Mouse (Mus musculus) midbrain, embryonic 16.5 days (tissue): ENCODE measurements around the gene Myct1. TPM values are rescaled to one million over a fixed set of nuclear protein-coding genes. Genes with fewer than 3 reads are reported as not detected.

ENCODE experiments used
- ATAC-seq: fragments of 200-750 bp; cut with Nextera tagmentation; 2 replicates; pipeline ENCODE4 v1.8.0; 2017; ENCODE audit warnings: moderate TSS enrichment
- H3K27ac ChIP-seq: fragments of 300-500 bp; sonication (generic); 2 replicates; pipeline ENCODE4 v1.5.1; 2014; ENCODE audit warnings: mild to moderate bottlenecking, low read length, mixed read lengths
- H3K27me3 ChIP-seq: fragments of 300-500 bp; sonication (generic); 2 replicates; pipeline ENCODE4 v1.6.1; 2014; ENCODE audit warnings: low read depth, low read length, mixed read lengths; ENCODE audit not compliant: control insufficient read depth, insufficient read depth
- H3K36me3 ChIP-seq: fragments of 300-500 bp; sonication (generic); 2 replicates; pipeline ENCODE4 v1.6.1; 2014; ENCODE audit warnings: mild to moderate bottlenecking, low read length, moderate library complexity, mixed read lengths; ENCODE audit not compliant: control insufficient read depth, insufficient read depth
- H3K4me1 ChIP-seq: fragments of 300-500 bp; sonication (generic); 2 replicates; pipeline ENCODE4 v1.6.1; 2014; ENCODE audit warnings: mild to moderate bottlenecking, low read length, mixed read lengths; ENCODE audit not compliant: control insufficient read depth, insufficient read depth
- H3K4me2 ChIP-seq: fragments of 300-500 bp; sonication (generic); 2 replicates; pipeline ENCODE4 v1.6.1; 2014; ENCODE audit warnings: mild to moderate bottlenecking, low read length, mixed read lengths
- H3K4me3 ChIP-seq: fragments of 300-500 bp; sonication (generic); 2 replicates; pipeline ENCODE4 v1.5.1; 2014; ENCODE audit warnings: low read depth, mild to moderate bottlenecking, low read length, moderate library complexity, mixed read lengths
- H3K9ac ChIP-seq: fragments of 300-500 bp; sonication (generic); 2 replicates; pipeline ENCODE4 v1.6.1; 2014; ENCODE audit warnings: low read depth, low read length, mixed read lengths
- H3K9me3 ChIP-seq: fragments of 300-500 bp; sonication (generic); replicated peaks from 2 replicates; pipeline ENCODE4 v1.6.1; 2014; ENCODE audit warnings: mild to moderate bottlenecking, low read length, mixed read lengths; ENCODE audit not compliant: control insufficient read depth, poor library complexity, severe bottlenecking
- WGBS: fragments of 180-500 bp; shearing (Covaris S2); extraction: QIAGEN DNeasy Blood & Tissue Kit; methylation state at CpG from one replicate; pipeline ENCODE4 v1.1.7; 2014; 5-methylcytosine and 5-hydroxymethylcytosine counted together
- polyA plus RNA-seq: library from polyadenylated mRNA; unstranded; fragments of >200 nt; fragmentation: Nextera tagmentation; extraction: Ambion mirVana; gene quantifications from 2 replicates; pipeline ENCODE4 v1.2.1, GENCODE M21; 2015

Myct1 gene
- 0.73 and 0.93 TPM in 2 replicates for polyA plus RNA-seq

GRCm38 (mm10) chr10:5593464-5593863 lies at the start of gene Myct1:
Myct1 (plus strand) TSS chr10:5593775.
- 62% methylated on average over 5 of the region's 5 CpGs for WGBS
- H3K9me3 ChIP-seq: no peaks in the 10 kb centered on the region
- H3K9ac ChIP-seq: no peak within 1 kb of the TSS
- H3K36me3 ChIP-seq: no peaks in the 10 kb centered on the region
- no peak for ATAC-seq
- no peak within 1 kb of the TSS for H3K4me3 ChIP-seq
- H3K4me2 ChIP-seq: no peak within 1 kb of the TSS
- H3K27ac ChIP-seq: no peak within 1 kb of the TSS
- no peaks in the 10 kb centered on the region for H3K27me3 ChIP-seq
- no peaks in the 10 kb centered on the region for H3K4me1 ChIP-seq

- H3K9ac ChIP-seq: no peak overlapping the region
- no peak for ATAC-seq
- WGBS: 95% methylated on average over 5 of the region's 5 CpGs
- H3K4me2 ChIP-seq: no peak overlapping the region
- 0 out of 2 replicates have a peak, but pooled peaks cover under 1% of the 10 kb centered on the region for H3K36me3 ChIP-seq
- H3K4me1 ChIP-seq: peaks cover 8% of the 10 kb centered on the region; the same call in 1 of the 2 replicates
- H3K27me3 ChIP-seq: no peaks in the 10 kb centered on the region
- H3K27ac ChIP-seq: no peak overlapping the region
- no peaks in the 10 kb centered on the region for H3K9me3 ChIP-seq
- H3K4me3 ChIP-seq: no peak overlapping the region
Measured at GRCm38 (mm10) chr10:5546428-5546827, 47.1 kb upstream of the Myct1 start.

- no peak overlapping the region for H3K27ac ChIP-seq
- ATAC-seq: no peak
- H3K4me1 ChIP-seq: peaks cover 8% of the 10 kb centered on the region; the same call in 1 of the 2 replicates
- H3K27me3 ChIP-seq: no peaks in the 10 kb centered on the region
- H3K4me2 ChIP-seq: no peak overlapping the region
- 93% methylated on average over 9 of the region's 9 CpGs for WGBS
- no peaks in the 10 kb centered on the region for H3K36me3 ChIP-seq
- no peak overlapping the region for H3K9ac ChIP-seq
- H3K9me3 ChIP-seq: no peaks in the 10 kb centered on the region
- H3K4me3 ChIP-seq: no peak overlapping the region
Measured at GRCm38 (mm10) chr10:5547769-5548168, 45.8 kb upstream of the Myct1 start.

GRCm38 (mm10) chr10:5548651-5549050 lies 44.9 kb upstream of the Myct1 start:
- ATAC-seq: no peak
- Histone ChIP-seq H3K4me1 (peaks cover 8% of the 10 kb centered on the region; the same call in 1 of the 2 replicates), H3K9me3 (no peaks in the 10 kb centered on the region), H3K4me3 (no peak overlapping the region), H3K36me3 (no peaks in the 10 kb centered on the region), H3K27ac (no peak overlapping the region), H3K27me3 (no peaks in the 10 kb centered on the region), H3K4me2 (peak overlapping the region; percentile 37), H3K9ac (no peak overlapping the region)
- WGBS: 94% methylated on average over 2 of the region's 2 CpGs

GRCm38 (mm10) chr10:5549871-5550167 lies 43.8 kb upstream of the Myct1 start:
- 6% methylated on average over 6 of the region's 6 CpGs for WGBS

GRCm38 (mm10) chr10:5550168-5551021 lies 43.2 kb upstream of the Myct1 start:
- Histone ChIP-seq H3K4me2 (peak overlapping the region; percentile 53), H3K4me1 (peaks cover 8% of the 10 kb centered on the region), H3K4me3 (peak overlapping the region; percentile 79), H3K9me3 (no peaks in the 10 kb centered on the region), H3K9ac (peak overlapping the region; percentile 93), H3K27me3 (no peaks in the 10 kb centered on the region), H3K27ac (peak overlapping the region; percentile 93), H3K36me3 (no peaks in the 10 kb centered on the region)
- peak; percentile 95 for ATAC-seq
- WGBS: under 1% methylated on average over 44 of the region's 44 CpGs

More at GRCm38 (mm10) chr10:5549871-5550167, 43.8 kb upstream of the Myct1 start:
- Histone ChIP-seq H3K36me3 (no peaks in the 10 kb centered on the region), H3K9me3 (no peaks in the 10 kb centered on the region), H3K4me3 (peak overlapping the region; percentile 79), H3K4me1 (peaks cover 8% of the 10 kb centered on the region; the same call in 1 of the 2 replicates), H3K27ac (peak overlapping the region; percentile 93), H3K27me3 (no peaks in the 10 kb centered on the region), H3K9ac (peak overlapping the region; percentile 93), H3K4me2 (peak overlapping the region; percentile 53)
- no peak for ATAC-seq

- H3K27ac ChIP-seq: peak within 1 kb of the TSS; percentile 93
- WGBS: 33% methylated on average over 5 of the region's 5 CpGs
- H3K9me3 ChIP-seq: no peaks in the 10 kb centered on the region
- peak within 1 kb of the TSS; percentile 79 for H3K4me3 ChIP-seq
- H3K27me3 ChIP-seq: no peaks in the 10 kb centered on the region
- H3K4me1 ChIP-seq: peaks cover 8% of the 10 kb centered on the region
- no peaks in the 10 kb centered on the region for H3K36me3 ChIP-seq
- H3K4me2 ChIP-seq: peak within 1 kb of the TSS; percentile 53
- ATAC-seq: no peak
- peak within 1 kb of the TSS; percentile 93 for H3K9ac ChIP-seq
Measured at GRCm38 (mm10) chr10:5551382-5551781, 42.2 kb upstream of the Myct1 start, which contains the start of gene Syne1. Syne1 (minus strand) TSS chr10:5551482.

GRCm38 (mm10) chr10:5554941-5555340 lies 38.6 kb upstream of the Myct1 start:
- ATAC-seq: peak; percentile 61; the same call in 1 of the 2 replicates
- Histone ChIP-seq H3K4me2 (no peak overlapping the region), H3K4me1 (no peaks in the 10 kb centered on the region; the same call in 1 of the 2 replicates), H3K9ac (no peak overlapping the region), H3K9me3 (no peaks in the 10 kb centered on the region), H3K36me3 (no peaks in the 10 kb centered on the region), H3K27me3 (no peaks in the 10 kb centered on the region), H3K27ac (no peak overlapping the region), H3K4me3 (no peak overlapping the region)
- 24% methylated on average over 5 of the region's 5 CpGs for WGBS

GRCm38 (mm10) chr10:5558808-5559207 lies 34.8 kb upstream of the Myct1 start:
- H3K4me2 ChIP-seq: no peak overlapping the region
- no peaks in the 10 kb centered on the region for H3K36me3 ChIP-seq
- no peaks in the 10 kb centered on the region; the same call in 1 of the 2 replicates for H3K4me1 ChIP-seq
- no peaks in the 10 kb centered on the region for H3K27me3 ChIP-seq
- no peak overlapping the region for H3K27ac ChIP-seq
- no peaks in the 10 kb centered on the region for H3K9me3 ChIP-seq
- no peak for ATAC-seq
- no peak overlapping the region for H3K4me3 ChIP-seq
- no peak overlapping the region for H3K9ac ChIP-seq
